Mouse (Mus musculus) stomach, postnatal 0 days (tissue): Measurements from ENCODE around the gene Cnih1. TPM values are rescaled to one million over a fixed set of nuclear protein-coding genes. Genes with fewer than 3 reads are reported as not detected.
"Not testable (repeated sequence)": the region's sequence is repeated elsewhere in the genome, so short reads cannot be mapped to it uniquely, and the experiment has no call there.

Experiments
- ATAC-seq: fragments of 200-750 bp; cut with Nextera tagmentation; 2 replicates; pipeline ENCODE4 v1.8.0; 2017; ENCODE audit not compliant: low FRiP score, low TSS enrichment
- DNase-seq: peaks from one replicate; pipeline ENCODE4 v3.0.0-alpha.2; 2016; ENCODE audit warnings: low spot score
- H3K27ac ChIP-seq: fragments of 300-500 bp; sonication (generic); replicated peaks from 2 replicates; pipeline ENCODE4 v1.5.1; 2014; ENCODE audit warnings: mild to moderate bottlenecking, control low read depth
- H3K27me3 ChIP-seq: fragments of 300-500 bp; sonication (generic); 2 replicates; pipeline ENCODE4 v1.6.1; 2014; ENCODE audit warnings: low read length; ENCODE audit not compliant: control insufficient read depth, insufficient read depth
- H3K36me3 ChIP-seq: fragments of 300-500 bp; sonication (generic); 2 replicates; pipeline ENCODE4 v1.6.1; 2014; ENCODE audit warnings: low read length, mixed read lengths; ENCODE audit not compliant: control insufficient read depth, insufficient read depth
- H3K4me1 ChIP-seq: fragments of 300-500 bp; sonication (generic); replicated peaks from 2 replicates; pipeline ENCODE4 v1.6.1; 2014; ENCODE audit warnings: antibody characterized with exemption; ENCODE audit not compliant: control insufficient read depth, insufficient read depth
- H3K4me2 ChIP-seq: fragments of 300-500 bp; sonication (generic); replicated peaks from 2 replicates; pipeline ENCODE4 v1.6.1; 2014; ENCODE audit warnings: low read depth, mild to moderate bottlenecking, control low read depth, moderate library complexity
- H3K4me3 ChIP-seq: fragments of 300-500 bp; sonication (generic); 2 replicates; pipeline ENCODE4 v1.5.1; 2014; ENCODE audit warnings: low read depth, low read length, control low read depth
- H3K9ac ChIP-seq: fragments of 300-500 bp; sonication (generic); 2 replicates; pipeline ENCODE4 v1.6.1; 2014; ENCODE audit warnings: mild to moderate bottlenecking, low read length, control low read depth, mixed read lengths
- H3K9me3 ChIP-seq: fragments of 300-500 bp; sonication (generic); 2 replicates; pipeline ENCODE4 v1.6.1; 2016; ENCODE audit warnings: low read length; ENCODE audit not compliant: control insufficient read depth
- CTCF ChIP-seq: IDR thresholded peaks from 2 replicates; pipeline ENCODE4 v1.5.1; 2016; ENCODE audit warnings: antibody characterized with exemption, low read depth, mild to moderate bottlenecking, moderate library complexity
- EP300 ChIP-seq: optimal IDR thresholded peaks from 2 replicates; pipeline ENCODE3; 2016; ENCODE audit warnings: antibody characterized with exemption
- WGBS: fragments of 180-500 bp; shearing (Covaris S2); extraction: QIAGEN DNeasy Blood & Tissue Kit; methylation state at CpG from one replicate; pipeline ENCODE4 v1.1.7; 2014; 5-methylcytosine and 5-hydroxymethylcytosine counted together
- polyA plus RNA-seq: library from polyadenylated mRNA; unstranded; fragments of >200 nt; fragmentation: Nextera tagmentation; extraction: Ambion mirVana; gene quantifications from 2 replicates; pipeline ENCODE4 v1.2.1, GENCODE M21; 2015

Gene Cnih1
- polyA plus RNA-seq, 1 experiment from 2014 or later, result 141 TPM

DNA sequence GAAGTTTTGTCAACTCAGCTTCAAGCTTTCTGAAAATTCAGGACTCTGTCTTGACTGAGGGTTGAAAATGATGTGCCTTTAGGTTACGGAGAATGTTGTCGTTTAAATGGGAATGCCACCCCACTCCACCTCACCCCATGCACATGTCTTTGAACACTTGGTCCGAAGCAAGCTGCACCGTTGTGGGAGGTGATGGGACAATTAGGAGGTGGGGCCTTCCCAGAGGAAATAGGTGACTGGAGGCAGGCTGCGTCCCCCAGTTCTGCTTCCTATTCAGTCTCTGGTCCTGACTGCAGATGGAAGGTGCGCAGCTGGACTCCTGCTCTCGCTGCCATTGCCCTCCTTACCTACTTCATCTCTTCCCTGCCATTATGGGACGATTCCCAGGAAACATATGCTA lies 32.4 kb downstream of the Cnih1 start:
- Histone ChIP-seq H3K36me3 (no peaks in the 10 kb centered on the region), H3K27me3 (no peaks in the 10 kb centered on the region), H3K4me2 (no peak overlapping the region), H3K27ac (no peak overlapping the region), H3K4me1 (no peaks in the 10 kb centered on the region), H3K4me3 (no peak overlapping the region), H3K9me3 (no peaks in the 10 kb centered on the region), H3K9ac (no peak overlapping the region)
- DNase-seq, result no peak
- WGBS, result 92% methylated on average over 8 of the region's 8 CpGs
- ATAC-seq, result no peak
- no peak for TF ChIP-seq EP300
- no peak for TF ChIP-seq CTCF

DNA sequence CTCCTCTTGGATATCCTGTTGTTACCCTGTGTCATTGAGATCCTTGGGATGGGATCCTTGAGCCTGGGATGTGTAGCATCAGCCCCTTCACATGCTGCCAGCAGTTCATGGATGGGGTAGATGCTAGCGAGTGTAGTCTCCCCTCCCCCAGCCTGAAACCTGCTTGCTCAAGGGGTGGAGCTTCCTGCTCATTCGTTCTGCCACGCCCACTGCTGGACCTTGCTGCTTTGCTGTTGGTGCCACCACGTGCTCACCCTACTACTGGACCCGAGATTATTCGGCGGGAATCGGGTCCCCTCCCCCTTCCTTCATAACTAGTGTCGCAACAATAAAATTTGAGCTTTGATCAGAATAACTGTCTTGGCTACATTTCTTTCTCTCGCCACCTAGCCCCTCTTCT lies 33.8 kb downstream of the Cnih1 start:
- H3K27me3 ChIP-seq, H3K4me3 ChIP-seq, ATAC-seq, H3K36me3 ChIP-seq, H3K4me2 ChIP-seq, H3K9me3 ChIP-seq, DNase-seq, H3K27ac ChIP-seq, H3K4me1 ChIP-seq, H3K9ac ChIP-seq: not testable (repeated sequence)
- 63% methylated on average over 8 of the region's 10 CpGs for WGBS

DNA sequence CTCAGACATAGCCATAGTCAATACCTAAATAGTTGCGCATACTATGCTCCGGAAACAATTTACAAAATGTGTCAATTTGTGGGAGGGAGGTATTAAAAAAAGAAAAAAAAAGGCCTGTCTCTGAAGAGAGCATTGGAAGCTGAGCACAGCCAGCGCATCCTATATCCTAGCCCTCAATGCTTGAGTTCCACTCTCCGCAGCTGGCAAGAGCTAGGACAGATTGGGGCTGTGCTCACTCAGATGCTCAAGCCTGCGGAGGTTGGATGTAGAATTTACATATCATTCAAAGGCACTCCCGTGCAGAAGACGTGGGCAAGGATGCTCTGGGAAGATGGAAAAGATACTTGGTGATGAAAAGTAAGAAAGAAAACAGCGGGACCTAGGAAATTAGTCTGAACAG lies 42.8 kb downstream of the Cnih1 start:
- Histone ChIP-seq H3K4me2 (no peak overlapping the region), H3K9me3 (no peaks in the 10 kb centered on the region), H3K4me3 (no peak overlapping the region), H3K36me3 (no peaks in the 10 kb centered on the region), H3K9ac (no peak overlapping the region), H3K27ac (no peak overlapping the region), H3K4me1 (no peaks in the 10 kb centered on the region), H3K27me3 (no peaks in the 10 kb centered on the region)
- no peak for ATAC-seq
- DNase-seq, result no peak
- no peak for TF ChIP-seq EP300
- TF ChIP-seq CTCF, result no peak
- WGBS, result 89% methylated on average over 8 of the region's 8 CpGs

DNA sequence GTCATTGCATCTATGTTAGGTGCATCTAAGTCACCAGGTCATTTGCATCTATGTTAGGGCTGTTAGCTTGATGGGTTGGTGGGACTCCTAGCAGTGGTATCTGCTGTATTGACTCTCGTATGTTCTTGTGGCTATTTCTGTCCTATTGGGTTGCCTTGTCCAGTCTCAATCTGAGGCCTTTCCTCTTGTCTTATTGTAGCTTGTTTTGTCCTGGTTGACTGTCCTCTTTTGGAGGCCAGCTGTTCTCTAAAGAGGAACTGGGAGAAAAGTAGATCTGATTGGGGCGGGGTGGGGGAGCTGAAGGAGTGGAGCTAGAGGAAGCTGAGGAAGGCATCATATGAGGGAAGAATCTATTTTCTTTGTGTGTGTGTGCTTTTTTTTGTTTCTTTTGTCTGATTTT lies 45.5 kb downstream of the Cnih1 start:
- no peak overlapping the region for H3K4me3 ChIP-seq
- ATAC-seq (no peak), DNase-seq (no peak)
- H3K36me3 ChIP-seq, result no peaks in the 10 kb centered on the region
- no peaks in the 10 kb centered on the region for H3K9me3 ChIP-seq
- H3K27me3 ChIP-seq, result no peaks in the 10 kb centered on the region
- no peak overlapping the region for H3K4me2 ChIP-seq
- no peak overlapping the region for H3K27ac ChIP-seq
- TF ChIP-seq CTCF (no peak), EP300 (no peak)
- WGBS, result 93% methylated on average over 2 of the region's 2 CpGs
- H3K9ac ChIP-seq, result no peak overlapping the region
- no peaks in the 10 kb centered on the region for H3K4me1 ChIP-seq

DNA sequence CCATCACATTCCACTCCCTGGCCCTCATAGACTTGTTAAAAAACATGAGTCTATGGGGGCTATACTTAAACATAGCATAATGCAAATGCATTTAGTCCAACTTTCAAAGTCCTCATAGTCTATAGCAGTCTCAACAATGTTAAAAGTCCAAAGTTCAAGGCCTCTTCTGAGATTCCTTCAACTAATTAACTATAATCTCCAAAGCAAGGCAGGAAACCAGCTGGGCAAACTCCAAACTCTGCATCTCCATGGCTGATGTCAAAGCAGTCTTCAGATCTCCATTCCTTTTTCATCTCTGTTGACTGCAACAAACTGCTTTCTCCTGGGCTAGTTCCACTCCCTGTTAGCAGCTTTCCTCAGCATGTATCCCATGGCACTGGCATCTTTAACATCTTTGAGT lies 50.9 kb downstream of the Cnih1 start:
- not testable (repeated sequence) for H3K27me3 ChIP-seq, H3K4me3 ChIP-seq, H3K4me1 ChIP-seq, H3K27ac ChIP-seq, H3K9ac ChIP-seq, H3K9me3 ChIP-seq, ATAC-seq, H3K4me2 ChIP-seq, H3K36me3 ChIP-seq, DNase-seq

DNA sequence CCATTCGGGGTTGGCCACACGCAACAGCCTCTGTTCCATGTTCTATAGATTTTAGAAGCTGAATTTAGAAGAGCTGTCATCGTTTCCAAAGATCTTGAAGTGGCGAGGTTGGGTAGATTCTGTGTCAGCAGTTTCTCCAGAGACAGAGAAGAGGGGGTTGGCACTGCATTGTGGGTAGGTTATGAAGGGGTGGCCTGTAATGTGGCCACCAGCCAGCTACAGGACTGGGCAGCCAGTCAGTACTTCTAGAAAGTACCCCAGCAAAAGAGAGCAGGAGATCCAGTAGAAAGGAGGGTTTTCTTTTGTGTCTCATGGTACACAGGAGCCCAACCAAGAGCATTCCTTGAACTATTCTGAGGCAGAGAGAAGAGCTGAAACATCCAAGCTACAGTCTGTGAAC lies 51.8 kb downstream of the Cnih1 start:
- H3K4me2 ChIP-seq, result no peak overlapping the region
- no peaks in the 10 kb centered on the region for H3K36me3 ChIP-seq
- no peak overlapping the region for H3K27ac ChIP-seq
- no peak overlapping the region for H3K9ac ChIP-seq
- no peak overlapping the region for H3K4me3 ChIP-seq
- DNase-seq (no peak), ATAC-seq (no peak)
- no peaks in the 10 kb centered on the region for H3K4me1 ChIP-seq
- TF ChIP-seq CTCF (no peak), EP300 (no peak)
- no peaks in the 10 kb centered on the region for H3K9me3 ChIP-seq
- H3K27me3 ChIP-seq, result no peaks in the 10 kb centered on the region
- 85% methylated on average over 4 of the region's 4 CpGs for WGBS
